Mouse (Mus musculus) kidney, embryonic 14.5 days (tissue): ENCODE data around the gene Olfr668. TPM values are rescaled to one million over a fixed set of nuclear protein-coding genes. Genes with fewer than 3 reads are reported as not detected.

Experiments used
- polyA plus RNA-seq: library from polyadenylated mRNA; unstranded; fragments of >200 nt; fragmentation: Nextera tagmentation; extraction: Ambion mirVana; gene quantifications from 2 replicates; pipeline ENCODE4 v1.2.1, GENCODE M21; 2014

Gene Olfr668
- polyA plus RNA-seq, 1 experiment from 2014 or later: not detected

Other genes with a start within 250 kb of the Olfr668 start
- gene Olfr661, start 241.6 kb downstream of the Olfr668 start, polyA plus RNA-seq: not detected in 2 replicates
- gene Usp17le, start 150.6 kb downstream of the Olfr668 start, polyA plus RNA-seq: not detected in 2 replicates
- gene Usp17lb, start 85.5 kb downstream of the Olfr668 start, polyA plus RNA-seq: not detected in 2 replicates
- gene Usp17la, start 71.0 kb downstream of the Olfr668 start, polyA plus RNA-seq: not detected in 2 replicates
- gene Olfr665, start 50.0 kb downstream of the Olfr668 start, polyA plus RNA-seq: not detected in 2 replicates
- gene Olfr666, start 32.1 kb downstream of the Olfr668 start, polyA plus RNA-seq: not detected in 2 replicates
- not detected in 2 replicates for gene Olfr667, start 6.6 kb downstream of the Olfr668 start, polyA plus RNA-seq
- not detected in 2 replicates for gene Olfr669, start 6.2 kb upstream of the Olfr668 start, polyA plus RNA-seq
- not detected in 2 replicates for gene Olfr670, start 34.6 kb upstream of the Olfr668 start, polyA plus RNA-seq
- not detected in 2 replicates for gene Olfr671, start 51.1 kb upstream of the Olfr668 start, polyA plus RNA-seq
- not detected in 2 replicates for gene Olfr672, start 74.0 kb upstream of the Olfr668 start, polyA plus RNA-seq
- gene Olfr675, start 100.4 kb upstream of the Olfr668 start, polyA plus RNA-seq: not detected in 2 replicates
- gene Olfr676, start 104.6 kb upstream of the Olfr668 start, polyA plus RNA-seq: not detected in 2 replicates
- gene Olfr677, start 123.3 kb upstream of the Olfr668 start, polyA plus RNA-seq: not detected in 2 replicates
- gene Olfr678, start 136.4 kb upstream of the Olfr668 start, polyA plus RNA-seq: not detected in 2 replicates
- gene Olfr679, start 153.1 kb upstream of the Olfr668 start, polyA plus RNA-seq: not detected in 2 replicates
- not detected in 2 replicates for gene Olfr680-ps1, start 164.8 kb upstream of the Olfr668 start, polyA plus RNA-seq
- not detected in 2 replicates for gene Olfr681, start 188.8 kb upstream of the Olfr668 start, polyA plus RNA-seq
- gene Olfr683, start 219.0 kb upstream of the Olfr668 start, polyA plus RNA-seq: not detected in 2 replicates
- not detected in 2 replicates for gene Olfr684, start 235.6 kb upstream of the Olfr668 start, polyA plus RNA-seq